ENCODE assay signal across 36 mouse cellular contexts in genomic region chr4:49050628-49051027, GRCm38 (mm10). TPM values are rescaled to one million over a fixed set of nuclear protein-coding genes. Genes with fewer than 3 reads are reported as not detected.
"Had no signal": no experiment of that assay in that cellular context is flagged by ENCODE, and none has a peak within 500 bp of the region (broad histone marks: within the 10 kb centered on the region; RNA-seq: fewer than 3 reads in every experiment).

No protein-coding gene starts in this region.

- H3K4me3 ChIP-seq: heart, embryonic 12.5 days; heart, embryonic 13.5 days; heart, embryonic 15.5 days; hindbrain, embryonic 10.5 days; hindbrain, embryonic 12.5 days; hindbrain, embryonic 13.5 days; hindbrain, embryonic 15.5 days; intestine, embryonic 15.5 days; kidney, embryonic 15.5 days; layer of hippocampus, adult 2 months; left cerebral cortex, adult 2 months had no signal

- H3K9me3 ChIP-seq: heart, embryonic 12.5 days; heart, embryonic 13.5 days; heart, embryonic 15.5 days; hindbrain, embryonic 10.5 days; hindbrain, embryonic 12.5 days; hindbrain, embryonic 13.5 days; hindbrain, embryonic 15.5 days; intestine, embryonic 15.5 days; kidney, embryonic 15.5 days had no signal

- H3K4me2 ChIP-seq: heart, embryonic 11.5 days; heart, embryonic 12.5 days; heart, embryonic 13.5 days; heart, embryonic 15.5 days; hindbrain, embryonic 12.5 days; hindbrain, embryonic 13.5 days; hindbrain, embryonic 14.5 days; hindbrain, embryonic 15.5 days; intestine, embryonic 15.5 days; kidney, embryonic 15.5 days had no signal

- H3K36me3 ChIP-seq: heart, embryonic 12.5 days; heart, embryonic 13.5 days; heart, embryonic 15.5 days; hindbrain, embryonic 10.5 days; hindbrain, embryonic 12.5 days; hindbrain, embryonic 13.5 days; hindbrain, embryonic 15.5 days; intestine, embryonic 15.5 days; kidney, embryonic 15.5 days had no signal

- H3K9ac ChIP-seq: heart, embryonic 12.5 days; heart, embryonic 13.5 days; heart, embryonic 15.5 days; hindbrain, embryonic 12.5 days; hindbrain, embryonic 13.5 days; hindbrain, embryonic 14.5 days; hindbrain, embryonic 15.5 days; intestine, embryonic 15.5 days; kidney, embryonic 15.5 days had no signal

- H3K27ac ChIP-seq: heart, embryonic 13.5 days; heart, embryonic 15.5 days; hindbrain, embryonic 10.5 days; hindbrain, embryonic 12.5 days; hindbrain, embryonic 13.5 days; hindbrain, embryonic 14.5 days; hindbrain, embryonic 15.5 days; hindbrain, postnatal 0 days; intestine, embryonic 15.5 days; kidney, embryonic 15.5 days; kidney, postnatal 0 days; layer of hippocampus, adult 2 months; left cerebral cortex, adult 2 months had no signal

- H3K27me3 ChIP-seq: heart, embryonic 13.5 days; heart, embryonic 15.5 days; hindbrain, embryonic 12.5 days; hindbrain, embryonic 15.5 days; intestine, embryonic 15.5 days; kidney, embryonic 15.5 days had no signal

- H3K4me1 ChIP-seq: heart, embryonic 12.5 days; heart, embryonic 13.5 days; heart, embryonic 15.5 days; hindbrain, embryonic 10.5 days; hindbrain, embryonic 12.5 days; hindbrain, embryonic 13.5 days; hindbrain, embryonic 15.5 days; intestine, embryonic 15.5 days; kidney, embryonic 15.5 days had no signal

- DNase-seq: heart, postnatal 10 days; heart, postnatal 14 days; heart, postnatal 36 days; heart, postnatal 4 days; kidney, adult 11 months; kidney, adult 18-20 months; kidney, adult 2 months; kidney, adult 8-10 months; kidney, adult 9 months; kidney, postnatal 10 days; kidney, postnatal 14 days; kidney, postnatal 25 days; kidney, postnatal 36 days; kidney, postnatal 4 days; layer of hippocampus, adult 9-11 months; layer of hippocampus, postnatal 36 days had no signal

- ATAC-seq: hindbrain, embryonic 16.5 days; hindbrain, postnatal 0 days; inflammation-experienced regulatory T-cells, adult 6 months; intestine, embryonic 15.5 days; intestine, embryonic 16.5 days; intestine, postnatal 0 days had no signal

RNA-seq across cellular contexts. Expression of gene Plppr1, which starts 8.4 kb away (rescaled TPM):
- total RNA-seq: heart, postnatal 36 days; hematopoietic stem cell, adult 5-6 weeks had no signal
- polyA plus RNA-seq: inflammation-experienced regulatory T-cells, adult 6 months had no signal
